Mouse (Mus musculus) megakaryocyte-erythroid progenitor cell, adult 5-6 weeks (primary cell): ENCODE measurements around the gene Sorbs2. TPM values are rescaled to one million over a fixed set of nuclear protein-coding genes. Genes with fewer than 3 reads are reported as not detected.

ENCODE experiments used
- total RNA-seq, 2 experiments: library from RNA; stranded (forward) in 1 of 2; stranded (reverse) in 1 of 2; fragments of 200-1000, 215-1000 nt in 1 of 2; fragments of >200 nt in 1 of 2; fragmentation: Nextera tagmentation in 1 of 2; gene quantifications; 2 replicates each; pipeline ENCODE4 v1.2.3; 2014 to 2017

Sorbs2 gene
- total RNA-seq, 2 experiments from 2014 or later, result 0.66 TPM; not detected in 1

Other genes with a start within 250 kb of the Sorbs2 start
- gene F11, start 245.8 kb upstream of the Sorbs2 start, total RNA-seq (2014; fragmentation: Nextera tagmentation), result not detected in 2 replicates
- gene F11, start 245.8 kb upstream of the Sorbs2 start, total RNA-seq (2017), result not detected in 2 replicates
- 0.25 TPM in 1 of 2 replicates, not detected in the other for gene Klkb1, start 212.9 kb upstream of the Sorbs2 start, total RNA-seq (2014; fragmentation: Nextera tagmentation)
- gene Klkb1, start 212.9 kb upstream of the Sorbs2 start, total RNA-seq (2017), result not detected in 2 replicates
- not detected in 2 replicates for gene Gm45753, start 199.3 kb upstream of the Sorbs2 start, total RNA-seq (2014; fragmentation: Nextera tagmentation)
- not detected in 2 replicates for gene Gm45753, start 199.3 kb upstream of the Sorbs2 start, total RNA-seq (2017)
- 1.5 TPM in 1 of 2 replicates, not detected in the other for gene Cyp4v3, start 174.6 kb upstream of the Sorbs2 start, total RNA-seq (2014; fragmentation: Nextera tagmentation)
- 4.1 and 5.1 TPM in 2 replicates for gene Cyp4v3, start 174.6 kb upstream of the Sorbs2 start, total RNA-seq (2017)
- not detected in 2 replicates for gene Fam149a, start 125.5 kb upstream of the Sorbs2 start, total RNA-seq (2014; fragmentation: Nextera tagmentation)
- gene Fam149a, start 125.5 kb upstream of the Sorbs2 start, total RNA-seq (2017), result not detected in 2 replicates
- not detected in 2 replicates for gene Tlr3, start 96.7 kb upstream of the Sorbs2 start, total RNA-seq (2014; fragmentation: Nextera tagmentation)
- 0.91 and 3.7 TPM in 2 replicates for gene Tlr3, start 96.7 kb upstream of the Sorbs2 start, total RNA-seq (2017)